Mouse (Mus musculus): ENCODE measurements around the gene Sox5. TPM values are rescaled to one million over a fixed set of nuclear protein-coding genes. Genes with fewer than 3 reads are reported as not detected.
A peak's percentile ranks its signal among the peaks of the same experiment; 100 is the strongest.

Gene Sox5
- total and polyA plus RNA-seq, 2 experiments from 2014 or later: 26.2 to 32.9 TPM

GRCm38 (mm10) chr6:144361267-144362038 lies 420.3 kb downstream of the Sox5 start:
- WGBS: 19% methylated on average over 5 of the region's 5 CpGs
- H3K9me3 ChIP-seq (ENCODE audit: low read length): no peaks in the 10 kb centered on the region
- H3K36me3 ChIP-seq (ENCODE audit: insufficient read depth, low read length): no peaks in the 10 kb centered on the region
- H3K27me3 ChIP-seq (ENCODE audit: insufficient read depth, low read length): no peaks in the 10 kb centered on the region
- H3K4me3 ChIP-seq (ENCODE audit: low read length): no peak overlapping the region
- H3K27ac ChIP-seq: no peak overlapping the region
- H3K4me1 ChIP-seq (ENCODE audit: insufficient read depth, low read length): no peaks in the 10 kb centered on the region
- ATAC-seq (no peak), DNase-seq (ENCODE audit: low spot score) (no peak)
- TF ChIP-seq CTCF (IDR thresholded peaks at IDR 0.05; ENCODE audit: low read depth): no peak
- H3K9ac ChIP-seq (replicated peaks; ENCODE audit: low read length): no peak overlapping the region; the same call in 1 of the 2 replicates
- H3K4me2 ChIP-seq (ENCODE audit: low read depth, low read length): no peak overlapping the region

- DNase-seq (ENCODE audit: low spot score) (no peak), ATAC-seq (no peak)
- Histone ChIP-seq H3K4me1 (ENCODE audit: insufficient read depth, low read length) (no peaks in the 10 kb centered on the region), H3K4me2 (ENCODE audit: low read depth, low read length) (no peak overlapping the region), H3K36me3 (ENCODE audit: insufficient read depth, low read length) (no peaks in the 10 kb centered on the region), H3K9me3 (ENCODE audit: low read length) (no peaks in the 10 kb centered on the region), H3K4me3 (ENCODE audit: low read length) (no peak overlapping the region), H3K27ac (no peak overlapping the region), H3K9ac (replicated peaks; ENCODE audit: low read length) (no peak overlapping the region), H3K27me3 (ENCODE audit: insufficient read depth, low read length) (no peaks in the 10 kb centered on the region)
- no peak for TF ChIP-seq CTCF (IDR thresholded peaks at IDR 0.05; ENCODE audit: low read depth)
- 90% methylated on average over 4 of the region's 4 CpGs for WGBS
These were observed 424.7 kb downstream of the Sox5 start for GRCm38 (mm10) chr6:144357081-144357480.

- Histone ChIP-seq H3K9me3 (ENCODE audit: low read length) (no peaks in the 10 kb centered on the region), H3K36me3 (ENCODE audit: insufficient read depth, low read length) (no peaks in the 10 kb centered on the region), H3K4me2 (ENCODE audit: low read depth, low read length) (no peak overlapping the region), H3K27me3 (ENCODE audit: insufficient read depth, low read length) (no peaks in the 10 kb centered on the region), H3K4me1 (ENCODE audit: insufficient read depth, low read length) (no peaks in the 10 kb centered on the region), H3K4me3 (ENCODE audit: low read length) (no peak overlapping the region), H3K27ac (no peak overlapping the region), H3K9ac (replicated peaks; ENCODE audit: low read length) (no peak overlapping the region)
- DNase-seq (ENCODE audit: low spot score) (no peak), ATAC-seq (no peak)
- no peak for TF ChIP-seq CTCF (IDR thresholded peaks at IDR 0.05; ENCODE audit: low read depth)
- WGBS: 90% methylated on average over 6 of the region's 6 CpGs
These were observed 430.7 kb downstream of the Sox5 start for GRCm38 (mm10) chr6:144351049-144351448.

- H3K9me3 ChIP-seq (ENCODE audit: low read length): no peaks in the 10 kb centered on the region
- WGBS: 54% methylated on average over 11 of the region's 11 CpGs
- H3K9ac ChIP-seq (replicated peaks; ENCODE audit: low read length): no peak overlapping the region
- H3K27me3 ChIP-seq (ENCODE audit: insufficient read depth, low read length): no peaks in the 10 kb centered on the region
- no peaks in the 10 kb centered on the region for H3K4me1 ChIP-seq (ENCODE audit: insufficient read depth, low read length)
- peak overlapping the region; percentile 31 for H3K4me2 ChIP-seq (ENCODE audit: low read depth, low read length)
- no peak overlapping the region for H3K27ac ChIP-seq
- TF ChIP-seq CTCF (IDR thresholded peaks at IDR 0.05; ENCODE audit: low read depth): no peak
- no peak overlapping the region for H3K4me3 ChIP-seq (ENCODE audit: low read length)
- ATAC-seq (peak; percentile 69), DNase-seq (ENCODE audit: low spot score) (peak; percentile 76)
- H3K36me3 ChIP-seq (ENCODE audit: insufficient read depth, low read length): no peaks in the 10 kb centered on the region
These were observed 438.4 kb downstream of the Sox5 start for GRCm38 (mm10) chr6:144343338-144343737.

- WGBS: 97% methylated on average over 3 of the region's 3 CpGs
- no peak for ATAC-seq
These were observed 442.2 kb downstream of the Sox5 start for GRCm38 (mm10) chr6:144339554-144339953.

GRCm38 (mm10) chr6:144339006-144339405 lies 442.8 kb downstream of the Sox5 start:
- no peak overlapping the region for H3K27ac ChIP-seq
- H3K4me2 ChIP-seq (ENCODE audit: low read depth, low read length): no peak overlapping the region
- no peak overlapping the region for H3K9ac ChIP-seq (replicated peaks; ENCODE audit: low read length)
- no peak overlapping the region for H3K4me3 ChIP-seq (ENCODE audit: low read length)
- no peaks in the 10 kb centered on the region for H3K4me1 ChIP-seq (ENCODE audit: insufficient read depth, low read length)
- no peaks in the 10 kb centered on the region for H3K36me3 ChIP-seq (ENCODE audit: insufficient read depth, low read length)
- peak; percentile 77 for TF ChIP-seq CTCF (IDR thresholded peaks at IDR 0.05; ENCODE audit: low read depth)
- no peaks in the 10 kb centered on the region for H3K27me3 ChIP-seq (ENCODE audit: insufficient read depth, low read length)
- DNase-seq (ENCODE audit: low spot score) (peak; percentile 71), ATAC-seq (no peak)
- no peaks in the 10 kb centered on the region for H3K9me3 ChIP-seq (ENCODE audit: low read length)
- 69% methylated on average over 13 of the region's 13 CpGs for WGBS

More at GRCm38 (mm10) chr6:144339554-144339953, 442.2 kb downstream of the Sox5 start:
- H3K4me2 ChIP-seq (ENCODE audit: low read depth, low read length): no peak overlapping the region
- no peak overlapping the region for H3K4me3 ChIP-seq (ENCODE audit: low read length)
- H3K4me1 ChIP-seq (ENCODE audit: insufficient read depth, low read length): no peaks in the 10 kb centered on the region
- H3K9ac ChIP-seq (replicated peaks; ENCODE audit: low read length): no peak overlapping the region
- no peaks in the 10 kb centered on the region for H3K36me3 ChIP-seq (ENCODE audit: insufficient read depth, low read length)
- no peaks in the 10 kb centered on the region for H3K27me3 ChIP-seq (ENCODE audit: insufficient read depth, low read length)
- no peak overlapping the region for H3K27ac ChIP-seq
- H3K9me3 ChIP-seq (ENCODE audit: low read length): no peaks in the 10 kb centered on the region
- DNase-seq (ENCODE audit: low spot score): no peak
- peak; percentile 49 for TF ChIP-seq CTCF (IDR thresholded peaks at IDR 0.05; ENCODE audit: low read depth)

GRCm38 (mm10) chr6:144338221-144338620 lies 443.6 kb downstream of the Sox5 start:
- H3K9ac ChIP-seq (replicated peaks; ENCODE audit: low read length): no peak overlapping the region
- H3K4me2 ChIP-seq (ENCODE audit: low read depth, low read length): no peak overlapping the region
- no peaks in the 10 kb centered on the region for H3K4me1 ChIP-seq (ENCODE audit: insufficient read depth, low read length)
- H3K9me3 ChIP-seq (ENCODE audit: low read length): no peaks in the 10 kb centered on the region
- H3K27ac ChIP-seq: no peak overlapping the region
- 45% methylated on average over 4 of the region's 4 CpGs for WGBS
- H3K27me3 ChIP-seq (ENCODE audit: insufficient read depth, low read length): no peaks in the 10 kb centered on the region
- no peak overlapping the region for H3K4me3 ChIP-seq (ENCODE audit: low read length)
- DNase-seq (ENCODE audit: low spot score) (no peak), ATAC-seq (no peak)
- TF ChIP-seq CTCF (IDR thresholded peaks at IDR 0.05; ENCODE audit: low read depth): no peak
- H3K36me3 ChIP-seq (ENCODE audit: insufficient read depth, low read length): no peaks in the 10 kb centered on the region
